Mouse (Mus musculus): ENCODE data around the gene Anapc16.

The Anapc16 gene

GRCm38 (mm10) chr10:60002673-60003212 is at the start of gene Anapc16, which contains the start of gene Ascc1:
TSS of gene Anapc16 (minus strand) at chr10:60003135.
TSS of gene Ascc1 (plus strand) at chr10:60002805.
- peak; percentile 98 for DNase-seq (ENCODE audit: low read depth)

GRCm38 (mm10) chr10:60050581-60050980 is 47.6 kb upstream of the Anapc16 start:
- no peak for DNase-seq (ENCODE audit: low read depth)

- DNase-seq (ENCODE audit: low read depth): no peak
These were observed 43.8 kb upstream of the Anapc16 start for GRCm38 (mm10) chr10:60046696-60047095.

GRCm38 (mm10) chr10:60042350-60042922 is 39.5 kb upstream of the Anapc16 start:
- DNase-seq (ENCODE audit: low read depth): no peak

GRCm38 (mm10) chr10:60035744-60036143 is 32.8 kb upstream of the Anapc16 start:
- DNase-seq (ENCODE audit: low read depth): no peak

- DNase-seq (ENCODE audit: low read depth): peak; percentile 35
These were observed 31.7 kb upstream of the Anapc16 start for GRCm38 (mm10) chr10:60034621-60035020.

- DNase-seq (ENCODE audit: low read depth): no peak
These were observed 30.1 kb upstream of the Anapc16 start for GRCm38 (mm10) chr10:60033064-60033463.

GRCm38 (mm10) chr10:60032622-60033021 is 29.7 kb upstream of the Anapc16 start:
- DNase-seq (ENCODE audit: low read depth): no peak

- DNase-seq (ENCODE audit: low read depth): no peak
These were observed 29.1 kb upstream of the Anapc16 start for GRCm38 (mm10) chr10:60031985-60032384.

GRCm38 (mm10) chr10:60031562-60031961 is 28.6 kb upstream of the Anapc16 start:
- DNase-seq (ENCODE audit: low read depth): no peak

- peak; percentile 69 for DNase-seq (ENCODE audit: low read depth)
These were observed 26.5 kb upstream of the Anapc16 start for GRCm38 (mm10) chr10:60029387-60029786.

- DNase-seq (ENCODE audit: low read depth): no peak
These were observed 26.0 kb upstream of the Anapc16 start for GRCm38 (mm10) chr10:60028979-60029378.

- no peak for DNase-seq (ENCODE audit: low read depth)
These were observed 25.2 kb upstream of the Anapc16 start for GRCm38 (mm10) chr10:60028181-60028580.

GRCm38 (mm10) chr10:60027619-60028084 is 24.7 kb upstream of the Anapc16 start:
- no peak for DNase-seq (ENCODE audit: low read depth)

GRCm38 (mm10) chr10:60026759-60027395 is 23.9 kb upstream of the Anapc16 start:
- DNase-seq (ENCODE audit: low read depth): no peak

- DNase-seq (ENCODE audit: low read depth): no peak
These were observed 20.8 kb upstream of the Anapc16 start for GRCm38 (mm10) chr10:60023751-60024150.

- peak; percentile 28 for DNase-seq (ENCODE audit: low read depth)
These were observed 16.4 kb upstream of the Anapc16 start for GRCm38 (mm10) chr10:60019299-60019698.

GRCm38 (mm10) chr10:60016223-60016622 is 13.3 kb upstream of the Anapc16 start:
- no peak for DNase-seq (ENCODE audit: low read depth)

- DNase-seq (ENCODE audit: low read depth): peak; percentile 31
These were observed 6.2 kb upstream of the Anapc16 start for GRCm38 (mm10) chr10:60009115-60009514.

GRCm38 (mm10) chr10:60005264-60005663 is 2.3 kb upstream of the Anapc16 start:
- peak; percentile 58 for DNase-seq (ENCODE audit: low read depth)

- peak; percentile 61 for DNase-seq (ENCODE audit: low read depth)
These were observed 912 bp upstream of the Anapc16 start for GRCm38 (mm10) chr10:60003847-60004246.

- no peak for DNase-seq (ENCODE audit: low read depth)
These were observed 348 bp upstream of the Anapc16 start for GRCm38 (mm10) chr10:60003213-60003752.

- no peak for DNase-seq (ENCODE audit: low read depth)
These were observed 732 bp downstream of the Anapc16 start for GRCm38 (mm10) chr10:60002203-60002602.

Data from 416B (cell line).